Mouse (Mus musculus) midbrain, postnatal 0 days (tissue): Measurements from ENCODE around the gene Vrk1. TPM values are rescaled to one million over a fixed set of nuclear protein-coding genes. Genes with fewer than 3 reads are reported as not detected.

Source experiments
- ATAC-seq: fragments of 200-750 bp; cut with Nextera tagmentation; 2 replicates; pipeline ENCODE4 v1.8.0; 2017; ENCODE audit warnings: moderate number of reproducible peaks, mild to moderate bottlenecking, moderate TSS enrichment, moderate library complexity; ENCODE audit not compliant: low FRiP score
- DNase-seq: peaks from one replicate; pipeline ENCODE4 v3.0.0-alpha.2; 2015; ENCODE audit warnings: low spot score
- H3K27ac ChIP-seq: fragments of 300-500 bp; sonication (generic); 2 replicates; pipeline ENCODE4 v1.5.1; 2014; ENCODE audit warnings: low read depth, mild to moderate bottlenecking, low read length, mixed read lengths
- H3K27me3 ChIP-seq: fragments of 300-500 bp; sonication (generic); 2 replicates; pipeline ENCODE4 v1.6.1; 2014; ENCODE audit warnings: low read length, control low read depth, mixed read lengths; ENCODE audit not compliant: insufficient read depth
- H3K36me3 ChIP-seq: fragments of 300-500 bp; sonication (generic); 2 replicates; pipeline ENCODE4 v1.6.1; 2014; ENCODE audit warnings: low read length, control low read depth, mixed read lengths; ENCODE audit not compliant: insufficient read depth
- H3K4me1 ChIP-seq: fragments of 300-500 bp; sonication (generic); 2 replicates; pipeline ENCODE4 v1.6.1; 2014; ENCODE audit warnings: mild to moderate bottlenecking, control low read depth, antibody characterized with exemption, low read length, mixed read lengths; ENCODE audit not compliant: insufficient read depth
- H3K4me2 ChIP-seq: fragments of 300-500 bp; sonication (generic); 2 replicates; pipeline ENCODE4 v1.6.1; 2014; ENCODE audit warnings: low read depth, mild to moderate bottlenecking, low read length, mixed read lengths; ENCODE audit not compliant: poor library complexity, severe bottlenecking
- H3K4me3 ChIP-seq: fragments of 300-500 bp; sonication (generic); 2 replicates; pipeline ENCODE4 v1.5.1; 2014; ENCODE audit warnings: low read depth, mild to moderate bottlenecking, low read length, moderate library complexity
- H3K9ac ChIP-seq: fragments of 300-500 bp; sonication (generic); replicated peaks from 2 replicates; pipeline ENCODE4 v1.6.1; 2014; ENCODE audit warnings: mild to moderate bottlenecking, low read length, moderate library complexity, mixed read lengths; ENCODE audit not compliant: poor library complexity, severe bottlenecking
- H3K9me3 ChIP-seq: fragments of 300-500 bp; sonication (generic); 2 replicates; pipeline ENCODE4 v1.6.1; 2016; ENCODE audit warnings: low read length, control low read depth
- CTCF ChIP-seq: IDR thresholded peaks from 2 replicates; pipeline ENCODE4 v1.5.1; 2016; ENCODE audit warnings: antibody characterized with exemption, mild to moderate bottlenecking
- WGBS: fragments of 180-500 bp; shearing (Covaris S2); extraction: QIAGEN DNeasy Blood & Tissue Kit; methylation state at CpG from one replicate; pipeline ENCODE4 v1.1.7; 2014; 5-methylcytosine and 5-hydroxymethylcytosine counted together
- polyA plus RNA-seq: library from polyadenylated mRNA; unstranded; fragments of >200 nt; fragmentation: Nextera tagmentation; extraction: Ambion mirVana; gene quantifications from 2 replicates; pipeline ENCODE4 v1.2.1, GENCODE M21; 2015
- total RNA-seq: library from RNA; depleted of rRNA; stranded (reverse); fragments of >200 nt; gene quantifications from 2 replicates; pipeline ENCODE4 v1.2.3, GENCODE M21; 2014

Vrk1 gene
- total and polyA plus RNA-seq, 2 experiments from 2014 or later = 9.4 to 30.3 TPM

- Histone ChIP-seq H3K4me2 (no peak overlapping the region), H3K4me1 (no peaks in the 10 kb centered on the region), H3K9me3 (no peaks in the 10 kb centered on the region), H3K36me3 (no peaks in the 10 kb centered on the region), H3K27me3 (no peaks in the 10 kb centered on the region), H3K27ac (no peak overlapping the region), H3K9ac (no peak overlapping the region), H3K4me3 (no peak overlapping the region)
- 29% methylated on average over 16 of the region's 16 CpGs for WGBS
- no peak for TF ChIP-seq CTCF
- peak; percentile 56 for DNase-seq
- no peak for ATAC-seq
Observed at GRCm38 (mm10) chr12:106082191-106082957, 72.3 kb downstream of the Vrk1 start.

GRCm38 (mm10) chr12:106082958-106083381, 72.9 kb downstream of the Vrk1 start:
- no peaks in the 10 kb centered on the region for H3K36me3 ChIP-seq
- no peaks in the 10 kb centered on the region for H3K9me3 ChIP-seq
- 37% methylated on average over 11 of the region's 11 CpGs for WGBS
- no peak overlapping the region for H3K4me2 ChIP-seq
- DNase-seq = no peak
- H3K27ac ChIP-seq = no peak overlapping the region
- TF ChIP-seq CTCF = no peak
- no peaks in the 10 kb centered on the region for H3K27me3 ChIP-seq
- no peaks in the 10 kb centered on the region for H3K4me1 ChIP-seq
- no peak overlapping the region for H3K4me3 ChIP-seq
- no peak; the same call in 1 of the 2 replicates for ATAC-seq
- no peak overlapping the region for H3K9ac ChIP-seq

GRCm38 (mm10) chr12:106084126-106084525, 74.1 kb downstream of the Vrk1 start:
- no peak overlapping the region for H3K27ac ChIP-seq
- 90% methylated on average over 12 of the region's 12 CpGs for WGBS
- TF ChIP-seq CTCF = no peak

GRCm38 (mm10) chr12:106094827-106095226, 84.8 kb downstream of the Vrk1 start:
- H3K4me1 ChIP-seq = no peaks in the 10 kb centered on the region
- no peak overlapping the region for H3K27ac ChIP-seq
- 95% methylated on average over 9 of the region's 9 CpGs for WGBS
- no peaks in the 10 kb centered on the region for H3K36me3 ChIP-seq
- DNase-seq = no peak
- ATAC-seq = no peak
- no peak overlapping the region for H3K9ac ChIP-seq
- no peak overlapping the region for H3K4me3 ChIP-seq
- no peak overlapping the region for H3K4me2 ChIP-seq
- TF ChIP-seq CTCF = no peak
- no peaks in the 10 kb centered on the region for H3K27me3 ChIP-seq
- no peaks in the 10 kb centered on the region for H3K9me3 ChIP-seq

More at GRCm38 (mm10) chr12:106084126-106084525, 74.1 kb downstream of the Vrk1 start:
- Histone ChIP-seq H3K4me2 (no peak overlapping the region), H3K4me1 (no peaks in the 10 kb centered on the region), H3K9ac (no peak overlapping the region), H3K4me3 (no peak overlapping the region), H3K36me3 (no peaks in the 10 kb centered on the region), H3K27me3 (no peaks in the 10 kb centered on the region), H3K9me3 (no peaks in the 10 kb centered on the region)
- ATAC-seq = no peak
- DNase-seq = no peak

- no peak for DNase-seq
- no peak for ATAC-seq
- Histone ChIP-seq H3K27me3 (no peaks in the 10 kb centered on the region), H3K4me3 (no peak overlapping the region), H3K4me2 (no peak overlapping the region), H3K9ac (no peak overlapping the region), H3K9me3 (no peaks in the 10 kb centered on the region), H3K27ac (no peak overlapping the region), H3K4me1 (no peaks in the 10 kb centered on the region), H3K36me3 (no peaks in the 10 kb centered on the region)
- 97% methylated on average over 6 of the region's 6 CpGs for WGBS
- peak; percentile 53 for TF ChIP-seq CTCF
Observed at GRCm38 (mm10) chr12:106102003-106102402, 92.0 kb downstream of the Vrk1 start.
